Comparison of ENCODE assay signal across 7 mouse cellular contexts in the genomic region with DNA sequence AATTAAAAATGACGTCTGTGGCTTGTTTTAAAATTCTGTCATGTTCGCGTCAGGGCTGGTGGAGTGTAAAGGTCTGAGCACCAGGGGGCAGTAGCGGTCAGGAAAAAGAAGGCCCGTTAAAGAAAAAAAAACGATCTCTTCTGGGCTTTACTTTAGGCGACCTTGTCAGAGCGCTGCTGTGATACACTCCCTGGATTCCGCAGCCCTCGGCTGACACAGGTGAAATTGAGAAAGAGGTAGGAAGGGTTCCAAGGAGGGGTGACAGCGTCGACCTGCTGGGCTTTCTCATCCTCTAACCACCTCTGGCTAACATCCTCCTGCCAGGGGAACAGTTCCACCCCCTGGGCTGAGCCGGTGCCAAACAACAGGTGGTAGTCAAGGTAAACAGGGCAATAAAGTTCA. TPM values are rescaled to one million over a fixed set of nuclear protein-coding genes. Genes with fewer than 3 reads are reported as not detected.
DNase-seq lines count a peak whose midpoint lies in the region; ATAC-seq lines count a peak whose summit lies in the region.

No protein-coding gene starts in this region.

- H3K36me3 ChIP-seq in embryonic facial prominence, embryonic 10.5 days (replicated peaks) = no peaks in the 10 kb centered on the region
- H3K36me3 ChIP-seq in heart, embryonic 12.5 days = no peaks in the 10 kb centered on the region
- H3K36me3 ChIP-seq in kidney, embryonic 15.5 days = no peaks in the 10 kb centered on the region

- peaks cover 6% of the 10 kb centered on the region; the same call in 1 of the 2 replicates for H3K4me1 ChIP-seq in embryonic facial prominence, embryonic 10.5 days
- peaks cover 3% of the 10 kb centered on the region; the same call in 1 of the 2 replicates for H3K4me1 ChIP-seq in heart, embryonic 12.5 days (replicated peaks)
- H3K4me1 ChIP-seq in kidney, embryonic 15.5 days = peaks cover 8% of the 10 kb centered on the region

- no peak overlapping the region for H3K27ac ChIP-seq in embryonic facial prominence, embryonic 10.5 days (replicated peaks)
- H3K27ac ChIP-seq in heart, embryonic 12.5 days (ENCODE audit: poor library complexity, severe bottlenecking) = no peak overlapping the region
- H3K27ac ChIP-seq in kidney, embryonic 15.5 days = no peak overlapping the region

- DNase-seq in CD8-positive naive resting alpha-beta T cell, adult 2 months (ENCODE audit: low read depth in 2 of 2, low spot score in 2 of 2) = peak; percentile 69 to 76
- peak; percentile 87 for DNase-seq in NIH3T3 (ENCODE audit: low read depth)
- peak; percentile 74 for DNase-seq in embryonic facial prominence, embryonic 10.5 days (ENCODE audit: low spot score)
- DNase-seq in lung, postnatal 14 days = peak; percentile 83
- peak; percentile 88 for DNase-seq in retina, embryonic 14.5 days (ENCODE audit: low spot score)

- no peak; the same call in 1 of the 2 replicates for ATAC-seq in heart, embryonic 12.5 days (ENCODE audit: insufficient number of reproducible peaks, low FRiP score)
- no peak for ATAC-seq in kidney, embryonic 15.5 days (replicated peaks; ENCODE audit: low FRiP score)

- 6% methylated on average over 13 of the region's 13 CpGs for WGBS in embryonic facial prominence, embryonic 10.5 days
- 6% methylated on average over 13 of the region's 13 CpGs for WGBS in heart, embryonic 12.5 days
- WGBS in kidney, embryonic 15.5 days = 2% methylated on average over 13 of the region's 13 CpGs

- no peaks in the 10 kb centered on the region for H3K9me3 ChIP-seq in embryonic facial prominence, embryonic 10.5 days
- H3K9me3 ChIP-seq in heart, embryonic 12.5 days (replicated peaks) = no peaks in the 10 kb centered on the region
- no peaks in the 10 kb centered on the region for H3K9me3 ChIP-seq in kidney, embryonic 15.5 days (replicated peaks)

- peak overlapping the region; percentile 68 for H3K4me2 ChIP-seq in heart, embryonic 12.5 days
- peak overlapping the region; percentile 60 for H3K4me2 ChIP-seq in kidney, embryonic 15.5 days

- H3K4me3 ChIP-seq in embryonic facial prominence, embryonic 10.5 days = peak overlapping the region; percentile 39
- peak overlapping the region; percentile 31; the same call in 1 of the 2 replicates for H3K4me3 ChIP-seq in heart, embryonic 12.5 days
- peak overlapping the region; percentile 27 for H3K4me3 ChIP-seq in kidney, embryonic 15.5 days (replicated peaks)

- H3K27me3 ChIP-seq in embryonic facial prominence, embryonic 10.5 days (replicated peaks; ENCODE audit: low read depth, poor library complexity, severe bottlenecking) = no peaks in the 10 kb centered on the region
- H3K27me3 ChIP-seq in heart, embryonic 12.5 days (replicated peaks) = no peaks in the 10 kb centered on the region
- no peaks in the 10 kb centered on the region for H3K27me3 ChIP-seq in kidney, embryonic 15.5 days

- 0 out of 2 replicates have a peak overlapping the region, but pooled peaks have one; percentile 58 for H3K9ac ChIP-seq in heart, embryonic 12.5 days
- no peak overlapping the region for H3K9ac ChIP-seq in kidney, embryonic 15.5 days

RNA-seq across cellular contexts. Expression of gene Ywhah, which starts 20.9 kb away (rescaled TPM):
- 421 and 423 TPM in 2 replicates for polyA plus RNA-seq in embryonic facial prominence, embryonic 10.5 days (2016; fragmentation: Nextera tagmentation; extraction: Ambion mirVana)
- polyA plus RNA-seq in heart, embryonic 12.5 days (2016; fragmentation: Nextera tagmentation; extraction: Ambion mirVana) = 481 and 488 TPM in 2 replicates
- polyA plus RNA-seq in kidney, embryonic 15.5 days (2015; fragmentation: Nextera tagmentation; extraction: Ambion mirVana) = 362 and 374 TPM in 2 replicates
